Mouse (Mus musculus) spleen, adult 18-20 months (tissue): ENCODE data around the gene Plekha6.

Experiments
- DNase-seq, 2 experiments: peaks; one replicate each; pipeline ENCODE4 v3.0.0; 2022; ENCODE audit warnings: mixed read lengths in 2 of 2

Plekha6 gene

GRCm38 (mm10) chr1:133278539-133278938 is 114.5 kb downstream of the Plekha6 start:
- no peak for DNase-seq

GRCm38 (mm10) chr1:133278946-133279631 is 115.1 kb downstream of the Plekha6 start:
- DNase-seq, result no peak

- DNase-seq, result no peak
Measured at GRCm38 (mm10) chr1:133279632-133280093, 115.7 kb downstream of the Plekha6 start.

- no peak for DNase-seq
Measured at GRCm38 (mm10) chr1:133280537-133280936, 116.5 kb downstream of the Plekha6 start.

- DNase-seq, result no peak
Measured at GRCm38 (mm10) chr1:133285907-133286306, 121.9 kb downstream of the Plekha6 start.

- DNase-seq, result no peak
Measured at GRCm38 (mm10) chr1:133287051-133287450, 123.0 kb downstream of the Plekha6 start.

GRCm38 (mm10) chr1:133287880-133288279 is 123.9 kb downstream of the Plekha6 start:
- no peak for DNase-seq

- DNase-seq, result no peak
Measured at GRCm38 (mm10) chr1:133291888-133292287, 127.9 kb downstream of the Plekha6 start.

- DNase-seq, result no peak
Measured at GRCm38 (mm10) chr1:133292608-133293007, 128.6 kb downstream of the Plekha6 start.

GRCm38 (mm10) chr1:133296376-133296775 is 132.4 kb downstream of the Plekha6 start:
- no peak for DNase-seq

- DNase-seq, result no peak
Measured at GRCm38 (mm10) chr1:133298816-133299215, 134.8 kb downstream of the Plekha6 start.

- DNase-seq, result no peak
Measured at GRCm38 (mm10) chr1:133302540-133302939, 138.5 kb downstream of the Plekha6 start.

GRCm38 (mm10) chr1:133306842-133307241 is 142.8 kb downstream of the Plekha6 start:
- DNase-seq, result peak; percentile 51 to 74

GRCm38 (mm10) chr1:133307318-133307717 is 143.3 kb downstream of the Plekha6 start:
- peak in 1 of 2 experiments; percentile 21 for DNase-seq

GRCm38 (mm10) chr1:133309652-133310267 is 145.8 kb downstream of the Plekha6 start, which contains the start of gene Golt1a:
TSS of gene Golt1a (plus strand) at chr1:133309800.
- DNase-seq, result no peak

- DNase-seq, result no peak
Measured at GRCm38 (mm10) chr1:133311240-133311639, 147.2 kb downstream of the Plekha6 start.

- no peak for DNase-seq
Measured at GRCm38 (mm10) chr1:133311946-133312345, 147.9 kb downstream of the Plekha6 start.

GRCm38 (mm10) chr1:133314364-133314763 is 150.4 kb downstream of the Plekha6 start:
- peak; percentile 21 to 58 for DNase-seq

GRCm38 (mm10) chr1:133315775-133316174 is 151.8 kb downstream of the Plekha6 start:
- no peak for DNase-seq

GRCm38 (mm10) chr1:133316577-133316976 is 152.6 kb downstream of the Plekha6 start:
- DNase-seq, result no peak

- DNase-seq, result no peak
Measured at GRCm38 (mm10) chr1:133317149-133317548, 153.1 kb downstream of the Plekha6 start.

- no peak for DNase-seq
Measured at GRCm38 (mm10) chr1:133321267-133321925, 157.4 kb downstream of the Plekha6 start, which contains the start of gene Kiss1. TSS of gene Kiss1 (plus strand) at chr1:133321875.

GRCm38 (mm10) chr1:133323333-133323732 is 159.3 kb downstream of the Plekha6 start:
- DNase-seq, result no peak

- DNase-seq, result no peak
Measured at GRCm38 (mm10) chr1:133325951-133326350, 161.9 kb downstream of the Plekha6 start.
